Mouse (Mus musculus) intestine, postnatal 0 days (tissue): ENCODE data around the gene Acoxl. TPM values are rescaled to one million over a fixed set of nuclear protein-coding genes. Genes with fewer than 3 reads are reported as not detected.
"Not testable (repeated sequence)": the region's sequence is repeated elsewhere in the genome, so short reads cannot be mapped to it uniquely, and the experiment has no call there.

Source experiments
- ATAC-seq: fragments of 200-750 bp; cut with Nextera tagmentation; 2 replicates; pipeline ENCODE4 v1.8.0; 2017; ENCODE audit warnings: mild to moderate bottlenecking, moderate TSS enrichment, moderate library complexity
- H3K27ac ChIP-seq: fragments of 300-500 bp; sonication (generic); 2 replicates; pipeline ENCODE4 v1.5.1; 2014; ENCODE audit warnings: mild to moderate bottlenecking, low read depth, low read length, moderate library complexity
- H3K27me3 ChIP-seq: fragments of 300-500 bp; sonication (generic); replicated peaks from 2 replicates; pipeline ENCODE4 v1.6.1; 2014; ENCODE audit warnings: low read length, mixed read lengths; ENCODE audit not compliant: control insufficient read depth, insufficient read depth
- H3K36me3 ChIP-seq: fragments of 300-500 bp; sonication (generic); 2 replicates; pipeline ENCODE4 v1.6.1; 2014; ENCODE audit warnings: mild to moderate bottlenecking, moderate library complexity; ENCODE audit not compliant: control insufficient read depth, insufficient read depth
- H3K4me1 ChIP-seq: fragments of 300-500 bp; sonication (generic); replicated peaks from 2 replicates; pipeline ENCODE4 v1.6.1; 2014; ENCODE audit warnings: antibody characterized with exemption, low read length, mixed read lengths; ENCODE audit not compliant: control insufficient read depth, insufficient read depth
- H3K4me2 ChIP-seq: fragments of 300-500 bp; sonication (generic); replicated peaks from 2 replicates; pipeline ENCODE4 v1.6.1; 2014; ENCODE audit warnings: low read depth, mild to moderate bottlenecking, moderate library complexity
- H3K4me3 ChIP-seq: fragments of 300-500 bp; sonication (generic); 2 replicates; pipeline ENCODE4 v1.5.1; 2014; ENCODE audit warnings: low read depth, low read length
- H3K9ac ChIP-seq: fragments of 300-500 bp; sonication (generic); 2 replicates; pipeline ENCODE4 v1.6.1; 2014; ENCODE audit warnings: mild to moderate bottlenecking, low read depth, low read length
- H3K9me3 ChIP-seq: fragments of 300-500 bp; sonication (generic); 2 replicates; pipeline ENCODE4 v1.6.1; 2016; ENCODE audit warnings: mixed run types; ENCODE audit not compliant: control insufficient read depth
- CTCF ChIP-seq: sonication (generic); IDR thresholded peaks from 2 replicates; pipeline ENCODE4 v1.5.1; 2016; ENCODE audit warnings: low read depth, mild to moderate bottlenecking, control low read depth, antibody characterized with exemption, moderate library complexity
- WGBS: fragments of 180-500 bp; shearing (Covaris S2); extraction: QIAGEN DNeasy Blood & Tissue Kit; methylation state at CpG from one replicate; pipeline ENCODE4 v1.1.7; 2014; 5-methylcytosine and 5-hydroxymethylcytosine counted together
- polyA plus RNA-seq: library from polyadenylated mRNA; unstranded; fragments of >200 nt; fragmentation: Nextera tagmentation; extraction: Ambion mirVana; gene quantifications from 2 replicates; pipeline ENCODE4 v1.2.1, GENCODE M21; 2015

Gene Acoxl
- polyA plus RNA-seq, 1 experiment from 2014 or later, result 0.25 TPM

- H3K36me3 ChIP-seq, result no peaks in the 10 kb centered on the region
- no peak overlapping the region for H3K4me2 ChIP-seq
- H3K9ac ChIP-seq, result no peak overlapping the region
- no peaks in the 10 kb centered on the region for H3K27me3 ChIP-seq
- no peaks in the 10 kb centered on the region for H3K9me3 ChIP-seq
- no peak overlapping the region for H3K4me3 ChIP-seq
- no peaks in the 10 kb centered on the region for H3K4me1 ChIP-seq
- H3K27ac ChIP-seq, result no peak overlapping the region
- no peak for ATAC-seq
- no peak for TF ChIP-seq CTCF
- WGBS, result 47% methylated on average over 2 of the region's 2 CpGs
Observed at GRCm38 (mm10) chr2:128094602-128095001, 255.9 kb downstream of the Acoxl start.

DNA sequence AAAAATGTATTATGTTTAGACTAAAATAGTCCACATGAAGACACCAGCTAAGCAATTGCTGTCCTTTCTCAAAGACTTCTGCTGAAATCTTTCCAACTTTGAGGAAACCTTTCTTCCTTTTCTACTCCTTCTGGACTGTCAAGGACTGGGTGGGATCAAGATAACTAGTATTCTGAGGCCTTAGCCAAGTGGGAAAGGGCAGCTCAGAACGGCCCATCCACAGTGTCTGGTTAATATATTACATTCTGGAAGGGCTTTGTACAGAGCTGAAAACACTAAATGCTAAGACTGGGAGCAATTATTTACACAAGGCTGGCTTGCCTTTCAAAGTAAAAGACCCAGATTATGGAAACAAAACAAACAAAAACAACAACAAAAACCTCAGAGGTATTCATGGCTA is 256.6 kb downstream of the Acoxl start:
- WGBS, result 10% methylated on average over 1 of the region's 1 CpGs
- no peak overlapping the region for H3K27ac ChIP-seq
- H3K4me3 ChIP-seq, result no peak overlapping the region
- no peaks in the 10 kb centered on the region for H3K4me1 ChIP-seq
- no peaks in the 10 kb centered on the region for H3K36me3 ChIP-seq
- H3K4me2 ChIP-seq, result no peak overlapping the region
- no peaks in the 10 kb centered on the region for H3K27me3 ChIP-seq
- no peak for ATAC-seq
- TF ChIP-seq CTCF, result no peak
- H3K9me3 ChIP-seq, result no peaks in the 10 kb centered on the region
- H3K9ac ChIP-seq, result no peak overlapping the region

DNA sequence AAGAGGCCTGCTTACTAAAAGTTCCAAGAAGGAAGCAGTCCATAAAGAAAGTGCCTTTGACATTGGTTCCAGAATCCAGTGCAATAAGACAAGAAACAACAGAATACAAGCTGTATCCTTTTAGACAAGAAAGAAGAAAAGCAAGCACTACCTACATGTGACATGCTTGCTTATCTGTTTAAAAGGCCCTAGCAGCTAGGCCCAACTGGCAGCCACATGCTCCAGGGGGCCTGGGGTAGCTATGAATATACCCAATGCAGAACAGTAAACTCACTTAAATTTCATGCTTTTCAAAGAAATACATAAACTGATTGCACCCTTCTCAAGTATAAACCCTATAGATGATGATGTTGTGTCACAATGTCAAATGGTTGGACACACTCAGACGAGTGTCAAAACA is 257.4 kb downstream of the Acoxl start:
- H3K4me1 ChIP-seq, result no peaks in the 10 kb centered on the region
- no peaks in the 10 kb centered on the region for H3K27me3 ChIP-seq
- TF ChIP-seq CTCF, result no peak
- H3K36me3 ChIP-seq, result no peaks in the 10 kb centered on the region
- ATAC-seq, result no peak
- H3K27ac ChIP-seq, result no peak overlapping the region
- no peak overlapping the region for H3K4me3 ChIP-seq
- no peak overlapping the region for H3K4me2 ChIP-seq
- no peak overlapping the region for H3K9ac ChIP-seq
- no peaks in the 10 kb centered on the region for H3K9me3 ChIP-seq
- 91% methylated on average over 1 of the region's 1 CpGs for WGBS

DNA sequence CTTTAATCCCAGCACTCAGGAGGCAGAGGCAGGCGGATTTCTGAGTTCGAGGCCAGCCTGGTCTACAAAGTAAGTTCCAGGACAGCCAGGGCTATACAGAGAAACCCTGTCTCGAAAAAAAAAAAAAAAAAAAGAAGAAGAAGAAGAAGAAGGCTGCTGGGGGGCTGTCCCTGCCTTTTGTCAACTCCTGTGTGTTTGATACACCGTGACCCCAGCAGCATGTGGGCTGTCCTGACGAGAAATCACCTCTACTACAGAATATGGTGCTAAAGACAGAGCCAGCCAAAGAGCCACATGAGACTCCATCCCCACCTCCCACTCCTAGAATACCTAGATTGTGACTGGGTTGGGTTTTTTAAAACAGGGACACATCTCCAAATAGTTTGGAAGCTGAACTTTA is 259.4 kb downstream of the Acoxl start:
- H3K27ac ChIP-seq, H3K27me3 ChIP-seq, ATAC-seq, H3K36me3 ChIP-seq, H3K9ac ChIP-seq, H3K4me2 ChIP-seq, H3K4me3 ChIP-seq, H3K9me3 ChIP-seq, H3K4me1 ChIP-seq: not testable (repeated sequence)
- 89% methylated on average over 2 of the region's 5 CpGs for WGBS

DNA sequence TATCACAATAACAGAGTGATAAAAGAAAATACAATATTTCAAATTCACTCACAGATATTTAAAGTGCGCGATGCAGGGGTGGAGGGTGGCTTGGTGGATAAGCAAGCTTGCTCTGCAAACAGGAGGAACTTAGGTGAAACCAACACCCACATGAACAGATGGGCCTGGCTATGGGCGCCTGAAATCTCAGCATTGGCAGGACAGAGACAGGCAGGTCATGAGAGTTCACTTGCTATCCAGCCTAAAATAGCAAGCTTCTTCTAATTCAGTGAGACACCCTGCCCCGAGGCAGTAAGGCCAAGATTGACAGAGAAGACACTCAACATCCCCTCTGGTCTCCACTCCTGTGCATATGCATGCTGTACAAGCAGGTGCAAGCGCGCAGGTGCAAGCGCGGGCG is 263.4 kb downstream of the Acoxl start:
- Histone ChIP-seq H3K9me3 (no peaks in the 10 kb centered on the region), H3K9ac (no peak overlapping the region), H3K27ac (no peak overlapping the region), H3K4me2 (no peak overlapping the region), H3K4me3 (no peak overlapping the region), H3K4me1 (no peaks in the 10 kb centered on the region), H3K36me3 (no peaks in the 10 kb centered on the region), H3K27me3 (no peaks in the 10 kb centered on the region)
- 92% methylated on average over 9 of the region's 9 CpGs for WGBS
- no peak for TF ChIP-seq CTCF
- no peak for ATAC-seq

DNA sequence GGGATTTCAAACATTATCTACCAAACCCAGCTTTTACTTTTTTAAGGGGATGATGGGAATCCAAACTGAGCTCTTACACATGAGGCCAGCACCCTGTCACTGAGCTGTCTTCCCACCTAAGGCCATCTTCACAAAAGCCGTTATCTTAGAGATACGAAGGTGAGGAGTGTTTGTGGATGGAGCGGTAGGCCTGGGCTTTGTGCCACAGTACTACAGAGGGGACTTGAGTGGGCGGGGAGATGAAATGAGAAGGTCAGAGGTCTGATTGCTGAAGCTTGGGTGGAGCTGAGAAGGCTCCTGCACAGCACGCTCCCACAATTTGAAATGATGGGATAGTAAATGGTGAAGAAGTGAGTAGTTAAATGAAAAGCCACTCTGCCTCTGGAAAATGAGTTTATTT is 266.1 kb downstream of the Acoxl start:
- H3K4me2 ChIP-seq, result no peak overlapping the region
- H3K4me3 ChIP-seq, result no peak overlapping the region
- WGBS, result 52% methylated on average over 5 of the region's 5 CpGs
- TF ChIP-seq CTCF, result no peak
- no peaks in the 10 kb centered on the region for H3K4me1 ChIP-seq
- H3K27me3 ChIP-seq, result no peaks in the 10 kb centered on the region
- no peaks in the 10 kb centered on the region for H3K36me3 ChIP-seq
- H3K9ac ChIP-seq, result no peak overlapping the region
- ATAC-seq, result no peak
- no peaks in the 10 kb centered on the region for H3K9me3 ChIP-seq
- H3K27ac ChIP-seq, result no peak overlapping the region

GRCm38 (mm10) chr2:128105651-128106050 is 267.0 kb downstream of the Acoxl start:
- no peaks in the 10 kb centered on the region for H3K4me1 ChIP-seq
- H3K4me2 ChIP-seq, result no peak overlapping the region
- H3K36me3 ChIP-seq, result no peaks in the 10 kb centered on the region
- ATAC-seq, result no peak
- no peak for TF ChIP-seq CTCF
- no peak overlapping the region for H3K4me3 ChIP-seq
- no peaks in the 10 kb centered on the region for H3K27me3 ChIP-seq
- H3K27ac ChIP-seq, result no peak overlapping the region
- 69% methylated on average over 11 of the region's 11 CpGs for WGBS
- no peaks in the 10 kb centered on the region for H3K9me3 ChIP-seq
- H3K9ac ChIP-seq, result no peak overlapping the region
